Mouse (Mus musculus) forebrain, postnatal 0 days (tissue): ENCODE measurements at regions not wholly inside any gene's neighbourhood (a gene's known extent, or its start where the extent isn't known, plus 50 kb on each side); places are given as distances from the start of the nearest gene placed in this dataset.
A peak's percentile ranks its signal among the peaks of the same experiment; 100 is the strongest.

Experiments
- ATAC-seq: fragments of 200-750 bp; cut with Nextera tagmentation; 2 replicates; pipeline ENCODE4 v1.8.0; 2017; ENCODE audit warnings: mild to moderate bottlenecking, moderate library complexity
- DNase-seq: peaks from one replicate; pipeline ENCODE4 v3.0.0-alpha.2; 2015
- H3K27ac ChIP-seq: fragments of 300-500 bp; sonication (generic); 2 replicates; pipeline ENCODE4 v1.5.1; 2014; ENCODE audit warnings: low read depth, mild to moderate bottlenecking, antibody characterized with exemption, low read length, moderate library complexity, mixed read lengths
- H3K27me3 ChIP-seq: fragments of 300-500 bp; sonication (generic); 2 replicates; pipeline ENCODE4 v1.6.1; 2014; ENCODE audit warnings: mild to moderate bottlenecking, low read length, mixed read lengths; ENCODE audit not compliant: insufficient read depth
- H3K36me3 ChIP-seq: fragments of 300-500 bp; sonication (generic); 2 replicates; pipeline ENCODE4 v1.6.1; 2014; ENCODE audit warnings: mild to moderate bottlenecking, moderate library complexity; ENCODE audit not compliant: insufficient read depth
- H3K4me1 ChIP-seq: fragments of 300-500 bp; sonication (generic); 2 replicates; pipeline ENCODE4 v1.6.1; 2014; ENCODE audit warnings: antibody characterized with exemption; ENCODE audit not compliant: insufficient read depth
- H3K4me2 ChIP-seq: fragments of 300-500 bp; sonication (generic); 2 replicates; pipeline ENCODE4 v1.6.1; 2014; ENCODE audit warnings: low read depth, mild to moderate bottlenecking, moderate library complexity
- H3K4me3 ChIP-seq: fragments of 300-500 bp; sonication (generic); 2 replicates; pipeline ENCODE4 v1.5.1; 2014; ENCODE audit warnings: low read depth, low read length, mixed read lengths
- H3K9ac ChIP-seq: fragments of 300-500 bp; sonication (generic); 2 replicates; pipeline ENCODE4 v1.6.1; 2014; ENCODE audit warnings: mild to moderate bottlenecking
- H3K9me3 ChIP-seq: fragments of 300-500 bp; sonication (generic); 2 replicates; pipeline ENCODE4 v1.6.1; 2016; ENCODE audit warnings: low read length
- CTCF ChIP-seq: sonication (generic); IDR thresholded peaks from 2 replicates; pipeline ENCODE4 v1.5.1; 2016; ENCODE audit warnings: antibody characterized with exemption, control low read depth, low read depth
- WGBS: fragments of 180-500 bp; shearing (Covaris S2); extraction: QIAGEN DNeasy Blood & Tissue Kit; methylation state at CpG from one replicate; pipeline ENCODE4 v1.1.7; 2014; 5-methylcytosine and 5-hydroxymethylcytosine counted together

- Histone ChIP-seq H3K27me3 (no peaks in the 10 kb centered on the region), H3K4me2 (peak overlapping the region; percentile 78), H3K4me3 (peak overlapping the region; percentile 66), H3K27ac (peak overlapping the region; percentile 98), H3K4me1 (peaks cover 26% of the 10 kb centered on the region), H3K9ac (peak overlapping the region; percentile 95), H3K9me3 (no peaks in the 10 kb centered on the region), H3K36me3 (no peaks in the 10 kb centered on the region)
- DNase-seq (no peak), ATAC-seq (no peak)
- 0% methylated on average over 12 of the region's 12 CpGs for WGBS
- no peak for TF ChIP-seq CTCF
Observed at GRCm38 (mm10) chr17:47141843-47142215, 131.5 kb upstream of the Ubr2 start.

GRCm38 (mm10) chr17:47140969-47141842 is 130.8 kb upstream of the Ubr2 start:
- Histone ChIP-seq H3K4me3 (peak overlapping the region; percentile 66), H3K27ac (peak overlapping the region; percentile 98), H3K4me1 (peaks cover 26% of the 10 kb centered on the region), H3K9ac (peak overlapping the region; percentile 95), H3K4me2 (peak overlapping the region; percentile 78), H3K9me3 (no peaks in the 10 kb centered on the region), H3K36me3 (no peaks in the 10 kb centered on the region), H3K27me3 (no peaks in the 10 kb centered on the region)
- WGBS: 2% methylated on average over 35 of the region's 35 CpGs
- TF ChIP-seq CTCF: no peak
- DNase-seq (peak; percentile 84), ATAC-seq (peak; percentile 45)

GRCm38 (mm10) chr17:47140241-47140968 is 130.0 kb upstream of the Ubr2 start:
- H3K27me3 ChIP-seq: no peaks in the 10 kb centered on the region
- H3K4me3 ChIP-seq: peak overlapping the region; percentile 66
- peak; percentile 47 for ATAC-seq
- H3K9me3 ChIP-seq: no peaks in the 10 kb centered on the region
- peaks cover 26% of the 10 kb centered on the region for H3K4me1 ChIP-seq
- peak overlapping the region; percentile 78 for H3K4me2 ChIP-seq
- H3K9ac ChIP-seq: peak overlapping the region; percentile 95
- no peak for TF ChIP-seq CTCF
- 0% methylated on average over 33 of the region's 53 CpGs for WGBS
- DNase-seq: peak; percentile 79
- H3K27ac ChIP-seq: peak overlapping the region; percentile 98
- H3K36me3 ChIP-seq: no peaks in the 10 kb centered on the region

- ATAC-seq (peak; percentile 95), DNase-seq (peak; percentile 97)
- Histone ChIP-seq H3K36me3 (no peaks in the 10 kb centered on the region), H3K4me3 (peak overlapping the region; percentile 66), H3K9ac (peak overlapping the region; percentile 95), H3K4me1 (peaks cover 25% of the 10 kb centered on the region), H3K27me3 (no peaks in the 10 kb centered on the region), H3K4me2 (peak overlapping the region; percentile 78), H3K27ac (peak overlapping the region; percentile 98), H3K9me3 (no peaks in the 10 kb centered on the region)
- WGBS: 4% methylated on average over 22 of the region's 34 CpGs
- TF ChIP-seq CTCF: peak; percentile 38
Observed at GRCm38 (mm10) chr17:47139730-47140231, 129.4 kb upstream of the Ubr2 start.

GRCm38 (mm10) chr17:47139171-47139617 is 128.8 kb upstream of the Ubr2 start:
- 3% methylated on average over 20 of the region's 27 CpGs for WGBS
- H3K4me3 ChIP-seq: peak overlapping the region; percentile 66
- H3K4me1 ChIP-seq: peaks cover 19% of the 10 kb centered on the region
- no peak for TF ChIP-seq CTCF
- peak overlapping the region; percentile 78 for H3K4me2 ChIP-seq
- no peaks in the 10 kb centered on the region for H3K27me3 ChIP-seq
- no peaks in the 10 kb centered on the region for H3K36me3 ChIP-seq
- DNase-seq: peak; percentile 70
- H3K27ac ChIP-seq: peak overlapping the region; percentile 98
- ATAC-seq: no peak
- H3K9me3 ChIP-seq: no peaks in the 10 kb centered on the region
- peak overlapping the region; percentile 95 for H3K9ac ChIP-seq

- Histone ChIP-seq H3K9me3 (no peaks in the 10 kb centered on the region), H3K4me3 (no peak overlapping the region), H3K9ac (no peak overlapping the region), H3K36me3 (no peaks in the 10 kb centered on the region), H3K27ac (no peak overlapping the region), H3K4me1 (peaks cover 11% of the 10 kb centered on the region; the same call in 1 of the 2 replicates), H3K27me3 (no peaks in the 10 kb centered on the region), H3K4me2 (no peak overlapping the region)
- DNase-seq: no peak
- ATAC-seq: no peak
- no peak for TF ChIP-seq CTCF
- WGBS: 50% methylated on average over 6 of the region's 6 CpGs
Observed at GRCm38 (mm10) chr17:47138174-47138573, 127.8 kb upstream of the Ubr2 start.
